Mouse (Mus musculus): ENCODE results near the gene Lep. TPM values are rescaled to one million over a fixed set of nuclear protein-coding genes. Genes with fewer than 3 reads are reported as not detected.

Lep gene
- total RNA-seq, 1 experiment: not detected

DNA sequence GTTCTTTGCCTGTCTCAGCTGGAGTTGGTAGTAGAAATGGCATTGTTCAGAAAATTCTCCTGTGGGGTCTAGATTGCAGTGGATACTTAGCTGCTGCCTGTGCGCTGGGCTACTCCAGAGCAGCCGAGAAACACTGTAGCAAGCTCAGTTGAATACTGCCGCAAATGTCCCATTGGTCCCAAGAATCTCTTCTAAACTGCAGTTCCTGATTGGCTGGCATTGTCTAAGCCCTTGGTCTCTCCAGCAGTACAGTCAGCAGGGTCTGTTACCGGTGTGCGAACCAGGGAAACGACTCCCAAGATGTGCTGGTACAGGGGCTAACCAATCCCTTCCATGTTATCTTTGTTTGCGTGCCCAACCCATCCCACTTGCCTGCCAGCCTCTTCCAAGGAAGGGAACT lies 32.2 kb downstream of the Lep start:
- Histone ChIP-seq H3K4me1 (ENCODE audit: control insufficient read depth in 2 of 2, insufficient read depth in 2 of 2, low read length in 2 of 2, poor library complexity in 1 of 2) (no peaks in the 10 kb centered on the region), H3K36me3 (ENCODE audit: control insufficient read depth, insufficient read depth, low read length, poor library complexity, severe bottlenecking) (no peaks in the 10 kb centered on the region), H3K9ac (ENCODE audit: insufficient read depth, low read depth, low read length, poor library complexity, severe bottlenecking) (no peak overlapping the region), H3K27ac (ENCODE audit: insufficient read depth, low read depth, low read length, poor library complexity, severe bottlenecking) (no peak overlapping the region), H3K9me3 (ENCODE audit: control insufficient read depth, insufficient read depth, low read depth, low read length) (no peaks in the 10 kb centered on the region), H3K4me3 (ENCODE audit: insufficient read depth in 1 of 2, low read depth in 1 of 2, low read length in 2 of 2, poor library complexity in 1 of 2, severe bottlenecking in 1 of 2) (no peak overlapping the region)
- DNase-seq (ENCODE audit: low read depth, low spot score): no peak
- in situ Hi-C loops (cut with MboI; ENCODE audit: low sequenced_read_pairs in 2 of 2, unreplicated experiment in 2 of 2): no loop called here
- TF ChIP-seq MAFK (IDR thresholded peaks at IDR 0.05; ENCODE audit: insufficient read depth, low read depth, low read length): no peak
- TF ChIP-seq ZC3H11A (IDR thresholded peaks at IDR 0.05; ENCODE audit: borderline replicate concordance, low read depth, low read length): no peak
- no peak for TF ChIP-seq HCFC1 (IDR thresholded peaks at IDR 0.05; ENCODE audit: borderline replicate concordance, insufficient read depth, low read length)
- no peak for TF ChIP-seq ZNF384 (IDR thresholded peaks at IDR 0.05; ENCODE audit: low read depth, low read length)
- no peak for TF ChIP-seq CHD2 (IDR thresholded peaks at IDR 0.05; ENCODE audit: low read depth, low read length)

DNA sequence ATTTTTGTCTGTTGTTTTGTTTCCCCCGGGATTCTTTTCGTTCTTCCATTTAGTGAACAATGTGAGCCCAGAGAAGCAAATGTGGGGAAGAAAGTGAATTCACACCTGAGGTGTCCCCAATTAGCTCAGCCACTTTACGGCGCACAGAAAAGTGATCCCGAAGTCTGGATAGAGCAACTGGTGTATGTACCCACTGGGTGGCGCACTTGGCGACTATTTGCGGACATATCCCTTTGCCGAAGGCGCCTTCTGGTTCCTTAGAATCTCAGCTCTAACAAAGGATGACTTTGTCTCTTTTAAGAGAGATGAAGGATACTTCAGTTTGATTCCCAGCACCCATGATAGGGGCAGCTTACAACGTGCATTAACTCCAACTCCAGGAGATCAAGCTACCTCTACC lies 32.9 kb downstream of the Lep start:
- DNase-seq (ENCODE audit: low read depth, low spot score): no peak
- H3K9me3 ChIP-seq (ENCODE audit: control insufficient read depth, insufficient read depth, low read depth, low read length): no peaks in the 10 kb centered on the region
- H3K4me1 ChIP-seq (ENCODE audit: control insufficient read depth in 2 of 2, insufficient read depth in 2 of 2, low read length in 2 of 2, poor library complexity in 1 of 2): no peaks in the 10 kb centered on the region
- H3K36me3 ChIP-seq (ENCODE audit: control insufficient read depth, insufficient read depth, low read length, poor library complexity, severe bottlenecking): no peaks in the 10 kb centered on the region
- in situ Hi-C loops (cut with MboI; ENCODE audit: low sequenced_read_pairs in 2 of 2, unreplicated experiment in 2 of 2): no loop called here
- peak; percentile 24; the same call in 1 of the 2 replicates for TF ChIP-seq ZC3H11A (IDR thresholded peaks at IDR 0.05; ENCODE audit: borderline replicate concordance, low read depth, low read length)
- TF ChIP-seq MAFK (IDR thresholded peaks at IDR 0.05; ENCODE audit: insufficient read depth, low read depth, low read length): no peak
- TF ChIP-seq ZNF384 (IDR thresholded peaks at IDR 0.05; ENCODE audit: low read depth, low read length): no peak
- no peak overlapping the region for H3K4me3 ChIP-seq (ENCODE audit: insufficient read depth in 1 of 2, low read depth in 1 of 2, low read length in 2 of 2, poor library complexity in 1 of 2, severe bottlenecking in 1 of 2)
- no peak overlapping the region for H3K9ac ChIP-seq (ENCODE audit: insufficient read depth, low read depth, low read length, poor library complexity, severe bottlenecking)
- H3K27ac ChIP-seq (ENCODE audit: insufficient read depth, low read depth, low read length, poor library complexity, severe bottlenecking): no peak overlapping the region

DNA sequence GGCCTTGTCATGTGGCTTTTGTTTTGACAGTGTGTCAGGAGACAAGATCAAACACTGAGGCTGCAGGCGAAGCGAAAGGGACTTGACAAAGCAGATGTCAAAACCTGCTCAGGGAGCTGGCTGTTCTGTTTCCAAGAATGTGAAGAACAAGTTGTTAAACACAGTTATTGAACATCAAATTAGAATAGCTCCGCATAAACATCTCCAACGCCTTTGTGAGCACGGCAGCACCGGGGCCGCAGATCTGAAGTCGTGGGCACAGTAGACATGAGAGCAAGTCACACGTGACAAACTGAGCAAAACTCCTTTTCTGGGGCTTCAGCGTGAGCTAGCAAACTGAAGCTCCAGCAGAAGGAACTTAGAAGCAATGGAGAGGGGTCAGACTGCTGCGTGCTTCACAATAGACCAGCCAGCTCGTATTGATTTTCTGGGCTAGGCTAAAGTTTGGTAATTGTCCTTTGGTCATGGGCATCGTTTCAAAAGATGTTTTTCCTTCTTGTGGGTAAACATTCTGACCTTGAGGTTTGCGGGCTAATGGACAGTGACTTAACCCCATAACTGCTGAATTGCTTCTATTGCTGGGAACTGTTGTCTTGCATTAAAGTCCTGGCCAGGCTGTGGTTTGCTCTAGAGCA lies 39.6 kb downstream of the Lep start:
- Histone ChIP-seq H3K9me3 (ENCODE audit: control insufficient read depth, insufficient read depth, low read depth, low read length) (no peaks in the 10 kb centered on the region), H3K4me3 (ENCODE audit: insufficient read depth in 1 of 2, low read depth in 1 of 2, low read length in 2 of 2, poor library complexity in 1 of 2, severe bottlenecking in 1 of 2) (no peak overlapping the region), H3K27ac (ENCODE audit: insufficient read depth, low read depth, low read length, poor library complexity, severe bottlenecking) (no peak overlapping the region), H3K36me3 (ENCODE audit: control insufficient read depth, insufficient read depth, low read length, poor library complexity, severe bottlenecking) (no peaks in the 10 kb centered on the region), H3K9ac (ENCODE audit: insufficient read depth, low read depth, low read length, poor library complexity, severe bottlenecking) (no peak overlapping the region), H3K4me1 (ENCODE audit: control insufficient read depth in 2 of 2, insufficient read depth in 2 of 2, low read length in 2 of 2, poor library complexity in 1 of 2) (no peaks in the 10 kb centered on the region)
- no peak for DNase-seq (ENCODE audit: low read depth, low spot score)
- in situ Hi-C loops (cut with MboI; ENCODE audit: low sequenced_read_pairs in 2 of 2, unreplicated experiment in 2 of 2): no loop called here
- no peak for TF ChIP-seq ZNF384 (IDR thresholded peaks at IDR 0.05; ENCODE audit: low read depth, low read length)
- TF ChIP-seq CHD2 (IDR thresholded peaks at IDR 0.05; ENCODE audit: low read depth, low read length): no peak
- no peak for TF ChIP-seq MAFK (IDR thresholded peaks at IDR 0.05; ENCODE audit: insufficient read depth, low read depth, low read length)
- TF ChIP-seq ZC3H11A (IDR thresholded peaks at IDR 0.05; ENCODE audit: borderline replicate concordance, low read depth, low read length): no peak
- no peak for TF ChIP-seq HCFC1 (IDR thresholded peaks at IDR 0.05; ENCODE audit: borderline replicate concordance, insufficient read depth, low read length)

DNA sequence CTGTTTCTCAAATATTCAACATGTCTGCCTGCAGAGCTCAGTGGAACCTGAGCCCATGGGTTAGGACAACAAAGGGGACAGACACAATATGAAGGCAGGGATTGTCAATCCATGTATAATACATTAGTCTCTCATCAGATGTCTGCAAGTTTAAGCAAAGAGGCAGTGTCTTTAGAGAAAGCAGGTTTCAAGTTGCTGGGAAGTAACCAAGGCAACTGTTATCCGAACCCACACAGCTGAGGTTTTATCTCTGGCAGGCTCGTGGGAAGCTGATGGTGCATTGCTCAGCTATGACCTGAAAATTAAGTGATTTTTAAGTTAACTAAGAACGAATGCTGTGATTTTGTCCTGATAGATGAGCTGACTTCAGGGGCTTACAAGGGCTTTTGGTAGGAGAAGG lies 40.4 kb downstream of the Lep start:
- no peak for DNase-seq (ENCODE audit: low read depth, low spot score)
- no peak overlapping the region for H3K4me3 ChIP-seq (ENCODE audit: insufficient read depth in 1 of 2, low read depth in 1 of 2, low read length in 2 of 2, poor library complexity in 1 of 2, severe bottlenecking in 1 of 2)
- in situ Hi-C loops (cut with MboI; ENCODE audit: low sequenced_read_pairs in 2 of 2, unreplicated experiment in 2 of 2): no loop called here
- TF ChIP-seq ZNF384 (IDR thresholded peaks at IDR 0.05; ENCODE audit: low read depth, low read length): no peak
- TF ChIP-seq MAFK (IDR thresholded peaks at IDR 0.05; ENCODE audit: insufficient read depth, low read depth, low read length): no peak
- no peak for TF ChIP-seq ZC3H11A (IDR thresholded peaks at IDR 0.05; ENCODE audit: borderline replicate concordance, low read depth, low read length)
- no peak for TF ChIP-seq CHD2 (IDR thresholded peaks at IDR 0.05; ENCODE audit: low read depth, low read length)
- no peak for TF ChIP-seq HCFC1 (IDR thresholded peaks at IDR 0.05; ENCODE audit: borderline replicate concordance, insufficient read depth, low read length)
- H3K27ac ChIP-seq (ENCODE audit: insufficient read depth, low read depth, low read length, poor library complexity, severe bottlenecking): no peak overlapping the region
- no peaks in the 10 kb centered on the region for H3K4me1 ChIP-seq (ENCODE audit: control insufficient read depth in 2 of 2, insufficient read depth in 2 of 2, low read length in 2 of 2, poor library complexity in 1 of 2)
- no peaks in the 10 kb centered on the region for H3K36me3 ChIP-seq (ENCODE audit: control insufficient read depth, insufficient read depth, low read length, poor library complexity, severe bottlenecking)
- no peaks in the 10 kb centered on the region for H3K9me3 ChIP-seq (ENCODE audit: control insufficient read depth, insufficient read depth, low read depth, low read length)
- no peak overlapping the region for H3K9ac ChIP-seq (ENCODE audit: insufficient read depth, low read depth, low read length, poor library complexity, severe bottlenecking)

All from ES-E14 (cell line).